Mouse (Mus musculus): ENCODE results near the gene Git2.

DNA sequence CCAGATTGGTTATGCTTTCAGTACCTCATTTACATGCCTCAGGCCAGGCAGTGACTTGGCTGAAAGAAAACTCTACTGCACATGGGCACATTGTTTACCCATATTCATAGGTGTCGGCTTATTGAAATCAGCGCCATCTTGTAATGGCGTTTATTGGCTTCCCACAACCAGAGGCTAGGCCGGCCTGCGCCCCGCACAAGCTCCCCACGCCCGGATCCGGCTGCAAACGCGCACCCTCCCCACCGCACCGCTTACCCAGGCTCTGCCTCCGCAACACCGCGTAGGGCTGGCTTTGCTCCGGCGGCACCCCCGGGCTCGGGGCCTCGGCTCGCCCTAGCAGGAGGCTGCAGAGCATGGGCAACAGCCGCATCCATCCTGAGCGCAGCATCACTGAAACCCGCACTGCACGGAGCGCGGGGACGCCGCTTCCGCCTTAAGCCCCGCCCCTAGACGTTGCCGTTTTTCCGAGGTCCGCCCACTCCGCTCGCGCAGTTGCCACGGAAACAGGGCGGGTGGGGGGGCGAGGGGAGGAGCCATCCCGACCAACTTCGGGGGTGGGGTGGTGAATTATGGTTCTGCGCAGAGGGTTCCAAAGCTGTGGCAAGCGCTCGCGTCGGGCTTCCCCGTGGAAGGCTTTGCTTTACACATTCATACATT, 38.3 kb upstream of the Git2 start:
- TF ChIP-seq CTCF (IDR thresholded peaks at IDR 0.05; ENCODE audit: low read depth), result no peak
- TF ChIP-seq EP300 (IDR thresholded peaks at IDR 0.05; ENCODE audit: low read depth), result no peak
